Comparison of ENCODE assay signal across 16 mouse cellular contexts in genomic region chr15:87702821-87703220, GRCm38 (mm10).
"Had no signal": no experiment of that assay in that cellular context is flagged by ENCODE, and none has a peak within 500 bp of the region (broad histone marks: within the 10 kb centered on the region; RNA-seq: fewer than 3 reads in every experiment).

No protein-coding gene starts in this region.

- H3K36me3 ChIP-seq: lung, embryonic 15.5 days had no signal

- H3K9ac ChIP-seq: lung, embryonic 15.5 days; midbrain, embryonic 13.5 days; midbrain, embryonic 15.5 days; neural tube, embryonic 12.5 days had no signal

- DNase-seq: lung, adult 2 months; lung, postnatal 14 days; lung, postnatal 36 days; right cerebral cortex, postnatal 14 days; spleen, adult 18-20 months; thymus, adult 18-20 months; thymus, postnatal 14 days; thymus, postnatal 36 days had no signal

- H3K4me2 ChIP-seq: lung, embryonic 15.5 days; midbrain, embryonic 11.5 days; midbrain, embryonic 13.5 days; midbrain, embryonic 15.5 days; neural tube, embryonic 12.5 days had no signal

- H3K27me3 ChIP-seq: lung, embryonic 15.5 days; megakaryocyte, embryonic 14.5 days; midbrain, embryonic 13.5 days; midbrain, embryonic 15.5 days; neural tube, embryonic 12.5 days had no signal

- H3K27ac ChIP-seq: lung, embryonic 15.5 days; macrophage; midbrain, embryonic 13.5 days; midbrain, embryonic 15.5 days; neural tube, embryonic 12.5 days had no signal

- H3K4me3 ChIP-seq: lung, embryonic 15.5 days; megakaryocyte, embryonic 14.5 days; midbrain, embryonic 13.5 days; midbrain, embryonic 15.5 days; neural tube, embryonic 12.5 days had no signal

- H3K4me1 ChIP-seq: lung, embryonic 15.5 days; megakaryocyte, embryonic 14.5 days had no signal

- ATAC-seq: lung, postnatal 0 days; midbrain, embryonic 13.5 days; midbrain, embryonic 15.5 days had no signal

- H3K9me3 ChIP-seq: midbrain, embryonic 15.5 days had no signal
